Mouse (Mus musculus): ENCODE measurements around the gene Sowahd.

Sowahd gene

DNA sequence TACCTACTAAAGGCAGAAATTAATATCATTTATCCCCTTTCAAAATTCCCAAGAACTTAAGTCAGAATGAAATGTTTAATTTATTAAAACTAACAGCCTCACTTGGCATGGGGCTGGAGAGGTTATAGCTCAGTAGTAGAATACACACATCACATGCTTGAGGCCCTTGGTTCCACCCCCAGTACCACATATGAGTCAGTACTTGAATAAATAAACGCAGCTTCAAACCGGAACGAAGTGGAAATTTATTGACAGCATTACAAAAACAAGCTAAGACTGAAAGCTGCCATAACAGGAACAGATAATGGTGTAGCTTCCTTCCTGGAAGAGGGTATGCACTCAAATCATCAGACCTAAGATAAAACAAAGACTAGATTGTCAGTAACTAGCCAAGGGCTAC, 42.8 kb downstream of the Sowahd start:
- no peak for DNase-seq (ENCODE audit: low spot score in 2 of 2)

DNA sequence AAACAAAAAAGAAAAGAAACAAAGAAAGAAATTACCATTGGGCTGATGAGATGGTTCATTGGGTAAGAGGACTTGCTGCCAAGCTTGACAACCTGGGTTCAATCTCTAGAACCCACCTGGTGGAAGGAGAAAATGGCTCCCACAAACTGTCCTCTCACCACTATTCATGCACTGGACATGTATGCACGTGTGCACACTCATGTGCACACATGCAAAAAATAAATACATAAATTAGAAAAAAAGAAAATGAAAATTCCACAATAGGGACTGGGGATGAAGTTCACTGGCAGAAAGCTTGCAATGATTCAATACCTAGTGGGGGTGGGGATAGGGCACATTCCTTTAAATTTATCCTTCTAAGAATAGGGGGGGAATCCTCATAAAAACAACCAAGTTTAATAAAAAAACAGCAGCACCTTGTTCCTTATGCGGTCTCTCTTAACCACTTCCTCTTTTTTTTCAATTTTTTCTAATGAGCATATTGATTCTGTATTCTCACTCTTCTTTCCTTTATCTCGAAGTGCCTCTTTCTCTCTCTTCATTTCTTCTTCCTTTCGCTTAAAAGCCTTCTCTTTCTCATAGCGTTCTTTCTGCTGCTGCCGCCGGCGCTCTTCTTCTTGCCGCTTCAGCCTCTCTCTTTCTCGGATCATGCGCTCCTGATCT, 46.6 kb downstream of the Sowahd start:
- no peak for DNase-seq (ENCODE audit: low spot score in 2 of 2)

DNA sequence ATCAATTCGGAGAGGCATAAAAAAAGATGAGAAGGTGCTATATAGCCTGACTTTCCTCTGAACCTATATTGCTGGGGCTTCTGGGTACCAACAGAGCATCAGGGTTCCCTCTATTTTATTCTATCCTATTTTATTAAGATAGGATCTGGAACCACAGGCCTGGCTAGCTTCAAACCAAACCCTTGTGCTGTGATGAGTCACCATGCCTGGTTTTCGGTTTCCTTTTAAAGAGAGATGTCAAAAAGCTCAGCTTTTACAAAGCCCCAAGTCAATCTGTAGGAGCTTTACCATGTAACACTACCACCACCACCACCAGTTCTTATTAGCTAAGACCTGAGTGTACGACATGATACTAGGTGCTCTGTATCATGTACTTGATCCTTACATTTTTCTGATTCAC, 50.0 kb downstream of the Sowahd start:
- DNase-seq (ENCODE audit: low spot score in 2 of 2), result no peak
